Mouse (Mus musculus) heart, postnatal 0 days (tissue): ENCODE results near the gene Stk38l.

Experiments used
- CTCF ChIP-seq: IDR thresholded peaks from 2 replicates; pipeline ENCODE4 v1.5.1; 2016; ENCODE audit warnings: antibody characterized with exemption, control low read depth, low read depth
- EP300 ChIP-seq: IDR thresholded peaks from 2 replicates; pipeline ENCODE4 v1.6.1; 2016; ENCODE audit warnings: antibody characterized with exemption, low read depth

GRCm38 (mm10) chr6:146724581-146725383 lies at the start of gene Stk38l:
- no peak for TF ChIP-seq CTCF
- TF ChIP-seq EP300 = peak; percentile 99
